Mouse (Mus musculus) embryo, embryonic 9.5 days (tissue): Measurements from ENCODE around the gene Raf1.
"Not testable (repeated sequence)": the region's sequence is repeated elsewhere in the genome, so short reads cannot be mapped to it uniquely, and the experiment has no call there.

Experiments
- DNase-seq: peaks from one replicate; pipeline ENCODE4 v3.0.0-alpha.2; 2017; ENCODE audit errors: extremely low spot score

Gene Raf1

DNA sequence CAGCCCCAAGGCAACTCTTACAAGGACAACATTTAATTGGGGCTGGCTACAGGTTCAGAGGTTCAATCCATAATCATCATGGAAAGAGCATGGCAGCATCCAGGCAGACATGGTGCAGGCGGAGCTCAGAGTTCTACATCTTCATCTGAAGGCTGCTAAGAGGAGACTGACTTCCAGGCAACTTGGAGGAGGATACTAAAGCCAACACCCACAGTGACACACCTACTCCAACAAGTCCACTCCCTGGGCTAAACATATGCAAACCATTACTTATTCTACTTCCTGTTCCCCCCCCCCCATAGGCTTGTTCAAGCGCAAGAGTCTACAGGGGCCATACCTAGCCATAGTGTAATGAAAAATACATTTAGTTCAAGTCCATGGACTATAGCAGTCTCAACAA lies 7.8 kb upstream of the Raf1 start:
- DNase-seq: no peak

DNA sequence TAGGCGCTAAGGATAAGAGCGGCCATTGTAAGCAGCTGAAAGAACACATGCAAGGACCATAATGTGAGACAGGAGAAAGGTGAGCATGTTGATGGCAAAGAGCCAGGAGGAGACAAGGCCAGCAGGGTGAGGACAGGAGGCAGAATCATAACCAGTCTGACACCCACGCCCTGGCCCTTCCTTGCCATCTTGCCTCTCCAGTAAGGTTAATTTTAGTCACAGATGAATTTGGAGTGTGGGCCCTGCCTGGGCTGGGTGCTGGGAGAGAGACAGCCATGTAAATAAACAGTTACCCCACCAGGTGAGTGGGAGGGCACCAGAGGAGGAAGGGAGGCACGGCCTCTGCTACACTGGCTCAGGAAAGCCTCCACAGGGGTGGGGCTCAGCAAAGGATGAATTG lies 4.6 kb upstream of the Raf1 start:
- DNase-seq: no peak

GRCm38 (mm10) chr6:115678012-115678411 lies 1.6 kb upstream of the Raf1 start:
- no peak for DNase-seq

- no peak for DNase-seq
These were observed 1.0 kb upstream of the Raf1 start for GRCm38 (mm10) chr6:115677441-115677840.

DNA sequence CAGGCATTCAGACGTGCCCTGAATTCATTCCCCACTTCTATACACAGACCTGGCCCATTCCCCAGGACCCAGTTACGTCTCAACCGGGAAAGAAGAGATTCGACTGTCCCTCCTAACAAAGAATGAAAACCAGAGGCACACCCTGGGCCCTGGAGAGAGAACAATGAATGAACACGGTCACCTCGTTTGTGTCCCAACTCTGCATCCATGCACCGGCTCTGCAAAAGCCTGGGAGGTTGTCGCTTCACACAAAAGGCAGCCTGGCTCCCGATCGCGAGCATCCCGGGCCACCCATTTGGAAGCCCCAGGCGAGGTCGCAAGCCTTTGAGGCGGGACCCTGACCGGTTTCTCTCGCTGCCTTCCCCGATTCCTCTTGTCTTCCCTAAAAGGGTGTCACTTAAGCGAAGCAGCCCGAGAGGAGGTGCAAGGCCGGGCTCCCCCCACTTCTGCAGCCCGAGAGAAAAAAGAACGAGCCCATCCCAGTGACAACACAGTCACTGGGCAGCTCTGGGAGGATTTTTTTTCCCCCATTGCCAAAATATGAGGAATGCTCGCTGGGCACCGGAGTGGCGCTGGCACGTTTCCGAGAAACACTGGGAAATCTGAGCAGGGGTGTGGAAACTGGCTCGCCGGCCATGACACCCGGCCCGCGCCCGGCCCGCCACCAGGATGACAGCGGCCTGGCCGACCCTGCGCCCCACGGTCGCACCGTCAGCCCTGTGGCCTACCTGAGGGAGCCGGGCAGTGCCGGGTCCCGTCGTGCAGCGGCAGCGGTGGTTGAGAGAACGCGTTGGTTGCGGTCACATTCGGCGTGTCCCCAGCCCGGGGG lies 713 bp downstream of the Raf1 start:
- peak; percentile 64 for DNase-seq

DNA sequence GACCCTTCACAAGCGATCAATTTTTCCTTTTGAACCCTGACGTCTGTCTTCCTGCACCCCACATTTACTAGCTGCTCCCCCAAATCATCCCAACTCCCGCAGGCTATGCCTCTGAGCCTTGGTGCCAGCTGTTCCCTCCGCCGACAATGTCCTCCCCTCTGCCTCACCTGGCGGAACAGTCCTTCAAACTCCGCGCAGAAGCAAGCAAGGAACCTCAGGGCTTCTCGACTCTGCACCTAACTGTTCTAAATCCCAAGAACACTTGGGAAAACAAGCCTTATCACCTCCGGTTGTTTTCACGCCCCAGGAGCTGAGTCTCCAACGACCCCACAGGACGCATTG lies 1.3 kb downstream of the Raf1 start:
- DNase-seq: peak; percentile 29

GRCm38 (mm10) chr6:115674316-115674715 lies 2.1 kb downstream of the Raf1 start:
- DNase-seq: no peak

- no peak for DNase-seq
These were observed 3.7 kb downstream of the Raf1 start for GRCm38 (mm10) chr6:115672700-115673099.

- no peak for DNase-seq
These were observed 9.8 kb downstream of the Raf1 start for GRCm38 (mm10) chr6:115666641-115667040.

DNA sequence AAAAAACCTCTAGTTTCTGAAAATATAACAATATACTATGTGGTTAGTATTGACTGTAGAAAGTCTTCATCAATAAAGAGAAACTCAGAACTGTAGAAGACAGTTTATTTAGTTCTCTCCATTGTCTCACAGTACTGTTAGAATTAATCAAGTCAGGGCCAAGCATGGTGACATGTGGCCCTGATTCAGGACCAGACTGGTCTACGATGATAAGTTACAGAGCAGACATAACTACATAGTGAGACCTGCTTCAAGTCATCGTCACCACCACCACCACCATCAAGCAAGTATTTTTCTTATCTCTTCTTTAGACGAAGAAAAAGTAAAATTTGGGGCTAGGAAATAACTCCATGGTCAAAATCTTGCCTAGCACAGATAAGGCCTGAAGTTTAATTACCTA lies 12.2 kb downstream of the Raf1 start:
- no peak for DNase-seq

DNA sequence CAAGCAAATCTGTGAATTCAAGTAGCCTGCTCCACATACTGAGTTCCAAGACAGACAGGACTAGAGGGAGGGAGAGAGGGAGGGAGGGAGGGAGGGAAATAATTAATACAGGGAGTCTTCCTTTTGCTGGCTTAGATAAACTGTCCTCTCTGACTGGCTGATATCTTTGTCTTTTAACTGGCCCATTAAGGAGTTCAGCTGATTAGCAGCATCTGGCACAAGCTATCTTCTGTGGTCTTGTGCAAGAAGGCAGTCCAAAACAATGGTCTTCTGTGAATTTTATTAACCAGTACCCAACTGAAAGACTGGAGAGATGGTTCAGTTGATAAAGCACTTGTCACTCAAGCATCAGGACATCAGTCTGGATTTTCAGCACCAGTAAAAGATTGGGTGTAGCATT lies 17.6 kb downstream of the Raf1 start:
- DNase-seq: no peak

GRCm38 (mm10) chr6:115653939-115654338 lies 22.5 kb downstream of the Raf1 start:
- DNase-seq: no peak

GRCm38 (mm10) chr6:115651719-115652118 lies 24.7 kb downstream of the Raf1 start:
- no peak for DNase-seq

DNA sequence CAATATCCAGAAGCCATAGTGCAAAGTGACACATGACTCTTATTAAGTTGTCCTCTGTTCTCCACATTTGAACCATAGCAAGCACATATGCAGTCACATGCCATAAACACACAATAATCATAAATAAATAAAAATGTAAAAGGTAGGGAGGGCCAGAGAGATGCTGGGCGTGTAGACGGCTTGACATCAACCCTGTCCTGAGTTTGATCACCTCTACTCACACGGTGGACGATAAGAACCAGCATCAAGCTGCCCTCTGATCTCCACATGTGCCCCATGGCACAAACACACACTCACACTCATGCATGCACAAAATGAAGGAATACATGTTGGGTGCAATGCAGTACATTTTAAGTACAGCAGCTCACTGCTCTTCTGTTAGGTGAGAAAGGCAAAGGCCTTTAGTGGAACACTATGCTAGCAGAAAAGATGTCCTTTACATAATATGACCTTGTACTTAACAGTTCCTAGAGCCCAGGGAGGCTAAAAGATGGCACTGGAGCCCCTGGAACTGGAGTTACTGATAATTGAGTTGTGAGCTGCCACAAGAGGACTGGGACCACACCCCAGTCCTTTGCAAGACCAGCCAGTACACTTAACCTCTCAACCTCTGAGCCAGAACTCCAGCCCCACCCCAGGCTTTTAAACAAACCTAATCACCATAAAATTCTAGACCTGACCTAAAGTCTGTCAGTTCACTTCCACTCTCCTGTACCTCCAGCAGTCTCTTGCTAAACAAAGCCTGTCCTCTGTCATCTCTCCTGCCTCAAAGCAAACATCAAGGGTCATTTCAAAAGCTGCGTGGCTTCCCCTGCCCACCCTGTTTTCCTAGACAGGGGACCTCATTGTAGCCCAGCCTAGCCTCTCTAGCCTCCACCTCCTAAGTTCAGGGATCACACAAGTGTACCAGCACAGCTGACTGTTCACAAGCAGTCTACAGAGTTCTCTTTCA lies 25.7 kb downstream of the Raf1 start:
- DNase-seq: peak; percentile 27

- DNase-seq: no peak
These were observed 26.6 kb downstream of the Raf1 start for GRCm38 (mm10) chr6:115649792-115650365.

DNA sequence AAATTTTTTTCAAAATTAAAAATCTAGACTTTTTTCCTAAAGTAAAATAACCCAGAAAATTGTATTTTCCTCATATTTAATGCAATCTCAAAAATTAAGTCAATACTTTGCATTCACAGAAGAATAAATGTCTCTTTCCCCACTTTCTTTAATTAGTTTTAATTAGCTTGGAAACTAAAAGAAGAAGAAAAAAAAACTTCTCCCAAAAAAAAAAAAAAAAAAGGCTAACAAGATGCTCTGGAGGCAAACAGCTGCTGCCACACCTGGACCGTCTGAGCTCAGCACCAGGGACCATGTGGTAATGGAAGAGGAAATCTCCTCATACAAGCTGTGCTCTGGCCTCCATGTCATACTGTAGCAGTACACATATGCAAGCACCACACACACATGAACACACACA lies 33.1 kb downstream of the Raf1 start:
- DNase-seq: no peak

- DNase-seq: not testable (repeated sequence)
These were observed 38.2 kb downstream of the Raf1 start for GRCm38 (mm10) chr6:115638188-115638587.

DNA sequence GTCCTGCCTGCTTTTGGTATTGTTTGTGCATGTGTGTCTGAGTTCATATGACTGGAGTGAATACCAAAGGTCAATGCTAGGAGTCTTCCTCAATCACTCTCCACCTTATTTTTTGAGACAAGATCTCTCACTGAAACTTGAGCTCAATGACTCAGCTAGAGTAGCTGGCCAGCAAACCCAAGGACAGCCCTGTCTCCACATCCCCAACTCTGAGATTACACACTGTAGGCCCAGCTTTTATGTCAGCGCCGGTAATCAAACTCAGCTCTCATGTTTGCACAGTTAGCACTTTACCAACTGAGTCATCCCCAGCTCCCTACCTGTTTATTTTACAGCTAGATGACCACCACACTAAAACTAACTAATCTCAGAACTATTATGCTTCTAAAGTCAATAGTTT lies 42.4 kb downstream of the Raf1 start:
- DNase-seq: no peak

GRCm38 (mm10) chr6:115631056-115631795 lies 45.2 kb downstream of the Raf1 start:
- DNase-seq: no peak

DNA sequence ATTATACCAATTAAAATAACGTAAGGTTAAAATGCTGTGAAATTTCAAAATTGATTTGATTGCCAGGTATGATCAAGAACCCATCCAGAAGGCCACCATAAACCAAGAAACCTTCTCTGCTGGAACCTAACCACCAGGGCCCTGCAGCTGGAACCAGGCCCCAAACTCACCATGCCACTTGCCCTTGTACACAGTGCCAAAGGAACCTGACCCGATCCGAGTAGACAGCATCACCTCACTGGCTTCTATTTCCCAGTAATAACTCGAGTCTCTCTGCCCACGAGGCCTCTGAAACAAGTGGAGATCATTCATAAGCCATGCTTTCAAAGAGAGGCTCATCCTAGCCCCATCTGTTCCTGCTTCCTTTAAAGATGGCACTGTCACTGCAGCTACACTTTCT lies 50.3 kb downstream of the Raf1 start:
- no peak for DNase-seq

- DNase-seq: no peak
These were observed 55.5 kb downstream of the Raf1 start for GRCm38 (mm10) chr6:115620942-115621341.

GRCm38 (mm10) chr6:115619818-115620217 lies 56.6 kb downstream of the Raf1 start:
- no peak for DNase-seq
